Mouse (Mus musculus): Measurements from ENCODE around the gene Poc1a. TPM values are rescaled to one million over a fixed set of nuclear protein-coding genes. Genes with fewer than 3 reads are reported as not detected.
A peak's percentile ranks its signal among the peaks of the same experiment; 100 is the strongest.

Gene Poc1a
- total RNA-seq, 2 experiments from 2014 or later, result 3.5 to 10.6 TPM

DNA sequence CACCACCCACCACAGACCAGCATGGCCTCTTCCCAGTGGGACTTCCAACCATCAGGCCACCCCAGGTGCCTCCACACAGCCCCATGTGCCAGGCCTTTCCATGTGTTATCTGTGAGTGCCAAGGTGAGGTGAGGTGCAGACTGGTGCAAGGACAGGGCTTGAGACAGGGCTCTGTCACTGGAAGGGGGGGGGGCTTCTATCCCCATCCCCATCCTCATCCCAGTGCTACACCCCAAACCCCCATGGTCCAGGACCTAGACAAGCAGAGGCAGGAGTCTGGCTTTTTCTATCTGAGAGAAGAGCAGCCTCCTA, 75.1 kb downstream of the Poc1a start:
- no peak for ATAC-seq (replicated peaks; ENCODE audit: low FRiP score, poor library complexity, severe bottlenecking)

- ATAC-seq (replicated peaks; ENCODE audit: low FRiP score, poor library complexity, severe bottlenecking), result no peak
These were observed 75.5 kb downstream of the Poc1a start for GRCm38 (mm10) chr9:106356323-106356844.

GRCm38 (mm10) chr9:106357167-106357566, 76.3 kb downstream of the Poc1a start:
- ATAC-seq (replicated peaks; ENCODE audit: low FRiP score, poor library complexity, severe bottlenecking), result no peak

GRCm38 (mm10) chr9:106359297-106359696, 78.4 kb downstream of the Poc1a start:
- no peak for ATAC-seq (replicated peaks; ENCODE audit: low FRiP score, poor library complexity, severe bottlenecking)

GRCm38 (mm10) chr9:106361140-106361539, 80.3 kb downstream of the Poc1a start:
- no peak for ATAC-seq (replicated peaks; ENCODE audit: low FRiP score, poor library complexity, severe bottlenecking)

- ATAC-seq (replicated peaks; ENCODE audit: low FRiP score, poor library complexity, severe bottlenecking), result no peak
These were observed 84.5 kb downstream of the Poc1a start for GRCm38 (mm10) chr9:106365333-106365732.

DNA sequence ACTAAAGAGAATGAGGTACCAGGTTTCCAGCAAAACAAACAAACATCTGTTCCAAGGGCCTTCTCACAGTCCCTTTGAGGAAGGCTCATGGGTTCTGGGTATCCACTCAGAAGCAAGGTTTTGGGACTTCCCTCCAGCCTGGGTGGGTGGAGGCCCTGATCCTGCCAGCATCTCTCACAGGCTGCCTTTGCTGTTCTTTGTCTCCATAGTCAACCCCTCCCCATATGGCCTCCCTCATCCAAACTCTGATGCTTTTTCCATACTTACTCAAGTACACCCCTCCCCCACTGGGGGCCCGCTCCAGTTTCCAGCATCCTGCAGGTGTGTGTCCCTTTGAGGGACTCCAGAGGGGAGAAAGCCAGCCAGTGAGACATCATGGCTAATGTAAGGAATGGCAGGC, 85.3 kb downstream of the Poc1a start:
- no peak for ATAC-seq (replicated peaks; ENCODE audit: low FRiP score, poor library complexity, severe bottlenecking)

GRCm38 (mm10) chr9:106367001-106367400, 86.1 kb downstream of the Poc1a start:
- no peak for ATAC-seq (replicated peaks; ENCODE audit: low FRiP score, poor library complexity, severe bottlenecking)

GRCm38 (mm10) chr9:106367592-106368111, 86.8 kb downstream of the Poc1a start:
- ATAC-seq (replicated peaks; ENCODE audit: low FRiP score, poor library complexity, severe bottlenecking), result peak; percentile 95

DNA sequence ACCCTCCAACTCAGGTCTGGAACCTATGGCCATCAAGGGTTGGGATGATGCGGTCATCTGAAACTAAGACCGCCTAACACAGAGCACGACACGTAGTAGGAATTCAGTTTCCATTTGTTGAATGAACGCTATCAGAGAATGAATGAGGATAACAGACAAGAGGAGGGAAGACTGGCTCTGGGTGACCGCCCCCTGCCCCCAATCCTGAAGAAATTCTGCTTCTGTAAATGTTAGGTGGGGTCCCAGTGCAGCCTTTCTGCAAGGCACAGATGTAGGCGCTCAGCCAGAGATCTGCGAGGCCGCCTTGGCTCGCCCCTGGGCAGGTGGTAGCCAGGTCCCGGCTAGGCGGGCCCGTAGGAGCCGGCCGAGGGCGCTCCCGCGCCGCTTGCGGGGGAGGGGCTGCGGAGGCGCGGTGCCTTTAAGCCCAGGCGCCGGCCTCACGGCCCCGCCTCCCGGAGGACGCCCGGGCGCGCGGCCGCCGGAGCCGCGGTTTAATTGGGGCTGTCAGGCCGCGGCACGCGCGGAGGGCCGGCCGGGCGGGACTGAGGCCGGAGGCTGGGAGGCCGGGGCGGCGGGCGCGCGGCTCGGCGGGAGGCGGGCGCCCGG, 87.4 kb downstream of the Poc1a start, which contains the start of gene Dusp7:
Gene Dusp7 (plus strand): TSS at position 521 of the 606 bp plus-strand sequence.
- peak; percentile 1; the same call in 1 of the 2 replicates for ATAC-seq (replicated peaks; ENCODE audit: low FRiP score, poor library complexity, severe bottlenecking)

DNA sequence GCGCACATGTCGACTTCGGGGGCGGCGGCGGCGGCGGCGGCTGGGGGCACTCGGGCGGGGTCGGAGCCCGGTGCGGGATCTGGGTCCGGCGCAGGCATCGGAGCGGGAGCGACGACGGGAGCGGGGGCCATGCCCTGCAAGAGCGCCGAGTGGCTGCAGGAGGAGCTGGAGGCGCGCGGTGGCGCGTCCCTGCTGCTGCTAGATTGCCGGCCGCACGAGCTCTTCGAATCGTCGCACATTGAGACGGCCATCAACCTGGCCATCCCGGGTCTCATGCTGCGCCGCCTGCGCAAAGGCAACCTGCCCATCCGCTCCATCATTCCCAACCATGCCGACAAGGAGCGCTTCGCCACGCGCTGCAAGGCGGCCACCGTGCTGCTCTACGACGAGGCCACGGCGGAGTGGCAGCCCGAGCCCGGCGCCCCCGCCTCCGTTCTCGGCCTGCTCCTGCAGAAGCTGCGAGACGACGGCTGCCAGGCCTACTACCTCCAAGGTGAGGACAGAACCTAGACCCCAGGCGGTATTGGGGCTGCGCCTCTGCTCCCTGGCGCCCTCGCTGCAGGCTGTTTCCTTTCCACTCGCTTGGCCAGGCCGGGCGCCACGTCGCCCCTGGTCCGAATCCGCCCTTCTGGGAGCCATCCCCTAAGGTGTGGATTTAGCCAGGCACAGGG, 88.1 kb downstream of the Poc1a start:
- ATAC-seq (replicated peaks; ENCODE audit: low FRiP score, poor library complexity, severe bottlenecking), result no peak

- no peak for ATAC-seq (replicated peaks; ENCODE audit: low FRiP score, poor library complexity, severe bottlenecking)
These were observed 89.1 kb downstream of the Poc1a start for GRCm38 (mm10) chr9:106369801-106370485.

DNA sequence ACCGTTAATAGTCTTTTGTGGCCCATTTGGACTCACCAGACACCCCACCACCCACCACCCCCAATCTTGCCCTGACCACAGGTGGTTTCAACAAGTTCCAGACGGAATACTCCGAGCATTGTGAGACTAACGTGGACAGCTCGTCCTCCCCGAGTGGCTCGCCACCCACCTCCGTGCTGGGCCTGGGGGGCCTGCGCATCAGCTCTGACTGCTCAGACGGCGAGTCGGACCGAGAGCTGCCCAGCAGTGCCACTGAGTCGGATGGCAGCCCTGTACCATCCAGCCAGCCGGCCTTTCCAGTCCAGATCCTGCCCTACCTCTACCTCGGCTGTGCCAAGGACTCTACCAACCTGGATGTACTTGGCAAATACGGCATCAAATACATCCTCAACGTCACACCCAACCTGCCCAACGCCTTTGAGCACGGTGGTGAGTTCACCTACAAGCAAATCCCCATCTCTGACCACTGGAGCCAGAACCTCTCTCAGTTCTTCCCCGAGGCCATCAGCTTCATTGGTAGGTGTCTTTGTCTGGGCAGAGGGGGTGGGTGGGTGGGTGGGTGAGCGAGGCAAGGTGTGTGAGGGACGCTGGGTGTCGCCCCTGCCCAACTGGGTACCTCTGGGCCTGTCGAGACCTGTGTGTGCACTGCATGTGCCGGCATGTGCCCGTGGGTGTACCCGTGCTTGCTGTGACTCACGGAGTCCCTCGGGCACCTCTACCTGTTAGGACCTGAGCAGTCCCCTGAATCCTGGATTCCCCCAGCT, 89.9 kb downstream of the Poc1a start:
- ATAC-seq (replicated peaks; ENCODE audit: low FRiP score, poor library complexity, severe bottlenecking), result no peak

DNA sequence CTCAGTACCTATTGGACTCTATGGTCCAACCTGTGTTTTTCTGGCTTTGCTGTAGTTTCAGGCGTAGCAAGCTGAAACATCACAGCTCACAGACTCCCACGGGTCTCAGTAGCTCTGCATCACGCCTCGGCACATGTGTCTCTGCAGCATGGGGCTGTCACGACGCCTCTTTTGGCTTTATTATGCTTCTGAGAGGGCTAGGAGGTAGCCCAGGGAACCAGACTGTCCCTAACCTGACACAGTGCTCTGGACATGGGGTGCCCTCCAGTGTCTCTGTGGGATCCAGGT, 90.5 kb downstream of the Poc1a start:
- no peak for ATAC-seq (replicated peaks; ENCODE audit: low FRiP score, poor library complexity, severe bottlenecking)

DNA sequence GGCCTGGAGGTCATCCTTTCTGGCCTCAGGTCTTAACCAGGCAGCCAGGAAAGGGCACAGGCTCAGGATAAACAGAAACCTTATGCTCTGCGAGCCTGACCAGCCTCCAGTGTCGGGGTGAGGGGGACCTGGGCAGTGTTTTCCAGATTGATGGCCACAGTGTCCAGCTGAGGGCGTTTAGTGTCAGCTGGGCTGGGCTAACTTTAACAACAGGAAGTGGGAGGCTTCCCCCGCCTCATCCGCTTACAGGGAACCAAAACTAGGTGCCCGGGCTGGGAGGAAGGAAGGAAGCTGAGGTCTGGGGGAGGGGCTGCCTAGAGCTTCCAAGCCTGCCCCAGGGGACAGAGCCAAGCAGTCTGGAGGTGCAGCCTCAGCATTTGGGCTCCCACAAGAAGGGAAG, 90.9 kb downstream of the Poc1a start:
- ATAC-seq (replicated peaks; ENCODE audit: low FRiP score, poor library complexity, severe bottlenecking), result no peak

DNA sequence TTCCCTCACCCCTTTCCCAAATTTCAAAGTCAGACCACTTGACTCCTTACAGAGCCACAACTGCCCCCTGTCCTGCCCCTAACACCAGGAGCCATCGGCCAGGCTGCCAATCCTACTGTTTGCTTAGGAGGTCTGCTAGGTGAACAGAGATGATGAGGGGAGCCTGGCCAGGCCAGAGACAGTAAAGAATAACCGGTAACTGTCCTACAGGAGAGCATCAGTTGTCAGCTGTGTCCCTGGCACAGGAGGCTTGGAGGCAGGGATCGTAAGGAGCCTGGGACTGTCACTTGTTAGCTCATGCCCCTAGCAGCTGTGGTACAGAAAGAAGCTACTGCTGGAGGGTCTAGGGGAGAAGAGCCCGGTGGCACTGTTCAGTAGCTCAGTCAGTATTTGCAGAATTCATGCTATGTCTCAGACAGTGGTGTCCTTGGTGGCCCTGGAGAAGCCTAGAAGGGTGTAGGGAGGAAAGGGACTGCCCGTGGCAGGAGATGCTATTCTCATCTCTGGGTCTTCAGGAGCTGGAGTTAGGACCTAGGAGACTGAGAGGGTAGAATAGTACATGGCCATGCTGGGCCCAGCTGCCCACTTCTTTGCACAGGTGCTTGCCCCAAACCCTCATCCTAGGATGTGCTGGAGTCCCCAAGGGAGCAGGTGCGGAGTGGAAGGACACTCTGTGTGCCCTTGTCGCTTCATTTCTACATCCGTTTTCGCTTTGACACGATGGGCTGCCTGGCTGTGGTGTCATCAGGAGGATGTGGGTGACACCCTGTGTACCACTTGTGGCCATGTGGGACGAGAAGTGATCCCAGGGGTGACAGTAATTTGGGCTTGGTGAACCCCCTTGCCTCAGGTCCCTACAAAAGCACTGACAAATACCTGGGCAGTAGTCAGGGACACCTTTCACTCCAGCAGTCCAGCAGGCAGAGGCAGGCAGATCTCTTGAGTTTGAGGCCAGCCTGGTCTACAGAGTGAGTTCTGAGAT, 91.9 kb downstream of the Poc1a start:
- no peak for ATAC-seq (replicated peaks; ENCODE audit: low FRiP score, poor library complexity, severe bottlenecking)

- ATAC-seq (replicated peaks; ENCODE audit: low FRiP score, poor library complexity, severe bottlenecking), result no peak
These were observed 93.1 kb downstream of the Poc1a start for GRCm38 (mm10) chr9:106373973-106374372.

GRCm38 (mm10) chr9:106377247-106377646, 96.4 kb downstream of the Poc1a start:
- ATAC-seq (replicated peaks; ENCODE audit: low FRiP score, poor library complexity, severe bottlenecking), result no peak

DNA sequence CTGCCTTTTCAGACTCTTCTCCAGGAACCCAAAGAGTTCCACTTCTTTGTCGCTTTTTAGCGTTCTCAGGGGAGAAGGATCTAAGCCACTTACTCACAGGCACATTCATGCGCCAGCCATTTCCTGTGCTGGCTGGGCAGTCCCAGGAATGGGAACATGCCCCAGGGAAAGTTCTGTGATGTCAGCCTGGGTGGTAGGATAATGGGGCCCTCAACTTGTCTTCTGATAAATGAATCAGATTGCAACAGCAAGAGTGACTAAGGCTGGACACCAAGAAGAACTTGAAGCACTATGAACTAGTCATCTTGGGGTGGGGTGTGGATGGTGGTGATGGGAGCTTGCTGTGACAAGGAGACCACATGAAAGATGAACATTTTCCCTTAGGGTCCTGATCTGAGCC, 97.2 kb downstream of the Poc1a start:
- ATAC-seq (replicated peaks; ENCODE audit: low FRiP score, poor library complexity, severe bottlenecking), result no peak
